Mouse (Mus musculus) heart, embryonic 16.5 days (tissue): ENCODE measurements at regions not wholly inside any gene's neighbourhood (a gene's known extent, or its start where the extent isn't known, plus 50 kb on each side); places are given as distances from the start of the nearest gene placed in this dataset.

Experiments used
- ATAC-seq: fragments of 200-750 bp; cut with Nextera tagmentation; replicated peaks from 2 replicates; pipeline ENCODE4 v1.8.0; 2017; ENCODE audit warnings: moderate number of reproducible peaks; ENCODE audit not compliant: insufficient read depth, low FRiP score; ENCODE audit errors: extremely low read depth
- H3K27ac ChIP-seq: fragments of 300-500 bp; sonication (generic); 2 replicates; pipeline ENCODE4 v1.5.1; 2014; ENCODE audit warnings: mild to moderate bottlenecking, low read length, control low read depth, moderate library complexity
- H3K27me3 ChIP-seq: fragments of 300-500 bp; sonication (generic); 2 replicates; pipeline ENCODE4 v1.6.1; 2014; ENCODE audit warnings: low read length, mixed read lengths; ENCODE audit not compliant: control insufficient read depth, insufficient read depth
- H3K36me3 ChIP-seq: fragments of 300-500 bp; sonication (generic); 2 replicates; pipeline ENCODE4 v1.6.1; 2014; ENCODE audit not compliant: control insufficient read depth, insufficient read depth
- H3K4me1 ChIP-seq: fragments of 300-500 bp; sonication (generic); 2 replicates; pipeline ENCODE4 v1.6.1; 2014; ENCODE audit warnings: low read length, mixed read lengths; ENCODE audit not compliant: control insufficient read depth, insufficient read depth
- H3K4me2 ChIP-seq: fragments of 300-500 bp; sonication (generic); 2 replicates; pipeline ENCODE4 v1.6.1; 2014; ENCODE audit warnings: low read depth, mild to moderate bottlenecking, control low read depth, low read length
- H3K4me3 ChIP-seq: fragments of 300-500 bp; sonication (generic); 2 replicates; pipeline ENCODE4 v1.5.1; 2014; ENCODE audit warnings: mild to moderate bottlenecking, control low read depth, low read length
- H3K9ac ChIP-seq: fragments of 300-500 bp; sonication (generic); 2 replicates; pipeline ENCODE4 v1.6.1; 2014; ENCODE audit warnings: low read length, control low read depth
- H3K9me3 ChIP-seq: fragments of 300-500 bp; sonication (generic); replicated peaks from 2 replicates; pipeline ENCODE4 v1.6.1; 2016; ENCODE audit warnings: low read length; ENCODE audit not compliant: control insufficient read depth
- WGBS: fragments of 180-500 bp; shearing (Covaris S2); extraction: QIAGEN DNeasy Blood & Tissue Kit; methylation state at CpG from one replicate; pipeline ENCODE4 v1.1.7; 2014; 5-methylcytosine and 5-hydroxymethylcytosine counted together

DNA sequence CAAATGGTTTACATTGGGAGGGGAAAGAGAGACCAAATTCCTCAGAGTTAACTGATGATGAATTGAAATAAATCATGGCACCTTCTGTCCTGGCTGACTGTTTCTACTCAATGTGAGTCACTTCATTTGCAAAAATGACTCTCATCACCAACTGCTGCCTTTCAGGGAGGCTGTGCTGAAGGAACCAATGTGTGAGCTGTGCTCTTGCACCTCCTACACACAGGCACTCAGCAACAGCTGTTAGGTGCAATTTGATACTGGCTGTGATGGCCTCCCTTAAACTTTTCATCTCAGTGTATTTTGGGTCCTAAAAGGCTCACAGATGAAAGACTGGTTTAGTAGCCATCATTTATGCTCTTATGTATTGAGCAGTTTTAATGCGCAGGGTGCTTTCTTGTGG, 209.0 kb upstream of the Gm49339 start:
- Histone ChIP-seq H3K36me3 (no peaks in the 10 kb centered on the region), H3K4me1 (no peaks in the 10 kb centered on the region), H3K27me3 (no peaks in the 10 kb centered on the region), H3K9me3 (no peaks in the 10 kb centered on the region), H3K9ac (no peak overlapping the region), H3K27ac (no peak overlapping the region), H3K4me3 (no peak overlapping the region), H3K4me2 (no peak overlapping the region)
- ATAC-seq, result no peak
- WGBS, result 92% methylated on average over 1 of the region's 1 CpGs

DNA sequence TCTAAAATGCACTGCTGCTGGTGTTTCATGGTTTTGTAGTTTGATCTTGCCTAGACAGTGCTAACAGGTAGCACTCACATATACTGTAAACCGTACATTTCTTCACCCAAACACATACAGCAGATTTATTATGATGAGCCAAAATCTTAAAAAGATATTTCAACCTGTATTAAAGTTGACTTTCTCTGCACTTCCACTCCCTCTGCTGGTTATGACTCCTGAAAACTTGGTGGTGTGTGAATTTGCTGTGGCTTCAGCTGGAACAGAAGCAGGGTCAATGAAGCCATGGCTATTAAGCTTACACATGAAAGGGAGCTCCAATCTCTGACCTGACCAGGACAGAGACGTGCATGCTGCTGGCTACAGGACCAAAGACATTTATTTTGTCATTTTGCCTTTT, 202.2 kb upstream of the Gm49339 start:
- no peak overlapping the region for H3K4me3 ChIP-seq
- H3K27ac ChIP-seq, result no peak overlapping the region
- ATAC-seq, result no peak
- no peaks in the 10 kb centered on the region for H3K27me3 ChIP-seq
- no peak overlapping the region for H3K4me2 ChIP-seq
- H3K4me1 ChIP-seq, result no peaks in the 10 kb centered on the region
- WGBS, result 50% methylated on average over 2 of the region's 2 CpGs
- no peak overlapping the region for H3K9ac ChIP-seq
- no peaks in the 10 kb centered on the region for H3K9me3 ChIP-seq
- H3K36me3 ChIP-seq, result no peaks in the 10 kb centered on the region

DNA sequence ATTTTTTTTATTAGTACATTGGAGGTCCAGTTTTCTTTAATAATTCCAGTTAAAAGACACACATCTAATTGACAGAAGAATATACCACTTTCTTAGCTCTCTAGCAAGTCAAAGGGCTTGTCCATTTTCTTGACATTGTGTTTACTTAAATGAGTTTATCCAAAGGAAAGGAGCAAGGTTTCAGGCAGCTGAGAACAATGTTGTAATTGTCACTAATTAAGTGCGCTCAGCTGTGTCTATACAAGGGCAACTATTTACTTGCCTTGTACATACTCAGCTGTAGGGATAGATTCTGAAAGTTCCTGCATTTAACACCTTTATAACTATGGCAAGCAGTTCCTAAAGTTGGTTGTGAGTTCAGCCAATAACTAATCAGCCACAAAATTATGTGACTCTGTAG, 198.0 kb upstream of the Gm49339 start:
- WGBS, result 73% methylated on average over 1 of the region's 1 CpGs
- no peaks in the 10 kb centered on the region for H3K36me3 ChIP-seq
- H3K4me1 ChIP-seq, result no peaks in the 10 kb centered on the region
- ATAC-seq, result no peak
- H3K9me3 ChIP-seq, result no peaks in the 10 kb centered on the region
- no peak overlapping the region for H3K4me2 ChIP-seq
- no peaks in the 10 kb centered on the region for H3K27me3 ChIP-seq
- no peak overlapping the region for H3K4me3 ChIP-seq
- no peak overlapping the region for H3K27ac ChIP-seq
- H3K9ac ChIP-seq, result no peak overlapping the region

DNA sequence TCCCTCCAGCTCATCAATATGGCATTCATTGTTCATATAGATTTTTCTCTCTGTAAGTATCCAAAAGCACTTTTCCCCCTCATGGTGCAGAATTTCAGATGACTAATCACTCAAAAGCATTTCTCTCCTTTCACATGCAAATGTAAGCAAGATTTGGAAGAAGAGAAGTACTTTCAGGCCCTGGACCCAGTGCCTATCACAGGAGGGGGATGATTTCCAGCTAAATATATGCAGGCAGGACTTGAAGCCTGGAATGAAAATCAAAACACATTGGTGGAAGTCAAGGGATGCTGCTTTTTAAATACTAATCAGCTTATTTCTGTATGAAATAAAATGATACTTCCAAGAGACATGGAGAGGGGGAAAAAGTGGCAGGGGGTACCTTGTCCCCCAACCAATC, 195.9 kb upstream of the Gm49339 start:
- no peak overlapping the region for H3K4me2 ChIP-seq
- H3K27ac ChIP-seq, result no peak overlapping the region
- H3K36me3 ChIP-seq, result no peaks in the 10 kb centered on the region
- no peaks in the 10 kb centered on the region for H3K9me3 ChIP-seq
- H3K9ac ChIP-seq, result no peak overlapping the region
- no peaks in the 10 kb centered on the region for H3K4me1 ChIP-seq
- ATAC-seq, result no peak
- H3K4me3 ChIP-seq, result no peak overlapping the region
- H3K27me3 ChIP-seq, result no peaks in the 10 kb centered on the region

DNA sequence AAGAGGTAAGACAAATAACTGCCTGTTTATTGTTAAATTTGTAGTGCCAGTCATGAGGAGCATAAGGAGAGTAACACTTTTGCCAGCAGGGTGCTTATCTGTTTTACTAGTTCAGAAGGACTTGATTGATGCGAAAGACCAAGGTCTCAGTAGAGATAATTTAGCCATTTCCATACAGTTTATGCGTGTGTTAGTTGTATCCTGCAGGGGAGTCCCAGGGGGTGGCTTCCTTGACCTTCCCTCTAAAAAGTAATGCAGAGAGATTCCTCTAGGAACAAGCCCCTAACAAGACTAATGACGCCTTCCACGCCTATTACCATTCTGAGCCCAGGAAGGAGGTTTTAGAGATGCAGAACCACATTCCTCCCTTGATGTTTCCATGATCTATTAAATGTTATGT, 192.6 kb upstream of the Gm49339 start:
- Histone ChIP-seq H3K4me3 (no peak overlapping the region), H3K9me3 (no peaks in the 10 kb centered on the region), H3K36me3 (no peaks in the 10 kb centered on the region), H3K4me1 (no peaks in the 10 kb centered on the region), H3K27ac (no peak overlapping the region), H3K9ac (no peak overlapping the region), H3K4me2 (no peak overlapping the region), H3K27me3 (no peaks in the 10 kb centered on the region)
- no peak for ATAC-seq
- WGBS, result 37% methylated on average over 4 of the region's 4 CpGs

DNA sequence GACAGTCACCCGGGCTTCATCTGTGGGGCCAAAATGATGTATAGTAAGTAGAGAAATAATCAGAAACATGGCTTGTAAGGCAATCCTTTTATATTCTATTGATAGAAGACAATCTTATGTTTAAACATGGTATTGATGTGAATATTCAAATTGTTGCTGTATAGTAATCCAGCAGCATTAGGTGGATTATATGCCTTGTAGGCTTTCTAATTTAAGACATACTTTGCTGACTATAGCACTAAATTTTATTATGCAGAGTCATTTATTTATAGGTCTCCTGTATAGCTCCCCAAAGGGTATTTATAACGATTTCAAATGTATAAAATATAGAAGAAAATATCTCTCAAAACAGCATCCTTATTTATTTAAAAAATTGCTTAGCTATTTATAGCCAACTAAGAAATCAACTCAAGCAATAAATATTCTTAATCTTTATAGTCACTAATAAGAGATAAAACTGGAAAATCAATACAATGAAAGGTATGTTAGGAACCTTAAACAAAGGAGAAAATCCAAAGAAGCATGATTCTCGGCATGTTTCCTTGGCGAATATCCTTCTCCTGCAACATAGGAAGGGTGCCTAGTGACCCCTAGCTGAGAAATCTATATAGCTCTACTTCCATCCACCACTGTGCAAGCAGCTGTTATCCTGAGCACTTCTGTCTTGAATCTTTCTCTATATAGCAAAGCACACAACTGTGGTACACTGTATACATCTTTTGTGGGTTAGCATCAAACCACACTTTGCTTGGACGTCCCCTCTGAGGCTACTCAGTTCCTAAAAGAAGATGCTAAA, 188.8 kb upstream of the Gm49339 start:
- Histone ChIP-seq H3K27me3 (no peaks in the 10 kb centered on the region), H3K4me1 (no peaks in the 10 kb centered on the region), H3K9ac (no peak overlapping the region), H3K36me3 (no peaks in the 10 kb centered on the region), H3K4me3 (no peak overlapping the region), H3K27ac (no peak overlapping the region), H3K9me3 (no peaks in the 10 kb centered on the region), H3K4me2 (no peak overlapping the region)
- WGBS, result 39% methylated on average over 5 of the region's 5 CpGs
- ATAC-seq, result no peak

DNA sequence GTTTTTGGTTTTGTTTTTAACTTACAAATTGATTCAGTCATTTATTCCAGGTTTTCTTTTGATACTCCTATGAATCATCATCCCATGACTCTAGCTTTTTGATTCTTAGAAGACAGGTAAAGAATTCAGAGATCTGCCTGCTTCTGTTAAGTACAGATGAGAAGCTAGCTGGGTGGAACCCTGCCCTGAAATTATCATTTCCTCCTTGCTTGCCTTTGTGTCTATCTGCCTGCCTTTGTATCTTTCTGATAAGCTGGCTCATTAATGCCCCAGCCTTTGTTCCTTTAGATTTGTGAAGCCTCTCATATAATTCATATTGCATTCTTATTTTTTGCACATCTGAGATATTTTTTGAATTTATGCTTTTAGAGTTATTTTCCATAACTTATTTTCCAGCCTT, 167.6 kb upstream of the Gm49339 start:
- Histone ChIP-seq H3K27ac (no peak overlapping the region), H3K27me3 (no peaks in the 10 kb centered on the region), H3K9ac (no peak overlapping the region), H3K4me3 (no peak overlapping the region), H3K4me1 (no peaks in the 10 kb centered on the region), H3K36me3 (no peaks in the 10 kb centered on the region), H3K4me2 (no peak overlapping the region), H3K9me3 (no peaks in the 10 kb centered on the region)
- ATAC-seq, result no peak

DNA sequence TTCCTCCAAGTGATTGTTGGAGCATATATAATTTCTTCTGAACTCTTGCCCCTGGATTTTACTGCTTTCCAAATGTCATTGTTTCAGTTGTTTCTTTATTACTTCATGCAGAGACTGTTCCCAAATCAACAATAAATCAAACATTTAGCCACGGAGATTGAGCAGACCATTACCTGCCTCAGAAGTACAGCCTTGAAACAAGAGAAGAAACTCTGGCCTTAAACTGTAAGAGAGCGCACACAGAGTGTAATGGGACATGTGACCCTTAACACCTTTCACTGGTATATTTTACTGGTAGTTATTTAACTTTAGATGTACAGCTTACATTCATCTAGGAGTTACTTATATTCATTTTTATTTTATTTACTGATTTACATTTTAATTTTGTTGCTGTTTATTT, 160.2 kb upstream of the Gm49339 start:
- H3K4me3 ChIP-seq, result no peak overlapping the region
- H3K4me2 ChIP-seq, result no peak overlapping the region
- H3K4me1 ChIP-seq, result no peaks in the 10 kb centered on the region
- no peaks in the 10 kb centered on the region for H3K27me3 ChIP-seq
- ATAC-seq, result no peak
- H3K27ac ChIP-seq, result no peak overlapping the region
- 77% methylated on average over 2 of the region's 2 CpGs for WGBS
- no peak overlapping the region for H3K9ac ChIP-seq
- H3K9me3 ChIP-seq, result no peaks in the 10 kb centered on the region
- H3K36me3 ChIP-seq, result no peaks in the 10 kb centered on the region

DNA sequence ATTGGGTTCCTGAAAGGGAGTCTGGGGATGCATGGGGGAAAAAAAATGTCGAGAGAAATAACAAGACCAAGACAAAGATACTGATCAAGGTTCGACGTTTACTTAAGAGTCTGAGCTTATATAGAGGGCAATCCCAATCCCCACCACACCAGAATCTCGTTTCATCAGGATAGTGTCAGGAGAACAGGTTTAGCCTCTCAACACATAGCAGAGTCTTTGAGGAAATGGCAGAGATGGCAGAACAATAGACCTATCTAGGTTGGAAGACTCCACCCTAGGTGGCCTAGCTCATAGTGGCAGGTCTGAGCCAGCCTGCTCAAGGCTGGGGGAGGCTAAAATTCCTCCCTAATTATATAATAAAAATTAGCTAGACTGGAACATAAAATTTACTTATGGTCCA, 151.6 kb upstream of the Gm49339 start:
- H3K27ac ChIP-seq, result no peak overlapping the region
- H3K9me3 ChIP-seq, result no peaks in the 10 kb centered on the region
- H3K4me1 ChIP-seq, result no peaks in the 10 kb centered on the region
- ATAC-seq, result no peak
- no peaks in the 10 kb centered on the region for H3K36me3 ChIP-seq
- no peak overlapping the region for H3K4me2 ChIP-seq
- H3K27me3 ChIP-seq, result no peaks in the 10 kb centered on the region
- WGBS, result 59% methylated on average over 4 of the region's 4 CpGs
- H3K4me3 ChIP-seq, result no peak overlapping the region
- H3K9ac ChIP-seq, result no peak overlapping the region
